Mouse (Mus musculus) heart, postnatal 0 days (tissue): ENCODE results near the gene Rnf187.

Source experiments
- CTCF ChIP-seq: IDR thresholded peaks from 2 replicates; pipeline ENCODE4 v1.5.1; 2016; ENCODE audit warnings: antibody characterized with exemption, control low read depth, low read depth
- EP300 ChIP-seq: IDR thresholded peaks from 2 replicates; pipeline ENCODE4 v1.6.1; 2016; ENCODE audit warnings: antibody characterized with exemption, low read depth

DNA sequence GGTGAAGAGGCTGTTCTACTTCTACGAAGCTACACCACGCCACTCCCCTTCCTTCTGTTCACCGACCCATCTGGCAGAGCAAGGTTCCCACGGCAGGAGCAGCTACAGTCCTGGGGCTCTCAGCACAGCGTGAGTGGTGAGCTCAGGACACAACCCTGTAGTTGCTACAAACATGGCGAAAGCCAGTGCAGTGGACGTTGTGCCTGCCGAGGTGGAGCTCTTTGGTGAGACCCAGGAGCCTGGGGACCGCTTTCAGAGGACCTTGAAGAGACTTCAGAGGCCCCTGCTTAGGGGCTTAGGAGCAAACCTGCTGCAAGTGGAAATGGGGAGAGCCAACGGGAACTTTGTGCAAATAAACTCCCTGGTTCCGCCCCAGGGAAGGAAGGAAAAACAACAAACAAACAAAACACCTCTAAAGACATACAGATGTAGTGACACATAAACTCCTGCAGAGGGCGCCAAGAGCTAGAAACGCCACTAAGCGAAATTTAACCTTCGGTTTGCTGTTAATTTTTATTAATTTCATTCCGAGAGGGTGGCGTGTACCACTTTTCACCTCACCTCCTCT, 24.2 kb downstream of the Rnf187 start:
- TF ChIP-seq CTCF: peak; percentile 69
- TF ChIP-seq EP300: no peak
